Mouse (Mus musculus): ENCODE data around the gene Slc45a1.
"Not testable (repeated sequence)": the region's sequence is repeated elsewhere in the genome, so short reads cannot be mapped to it uniquely, and the experiment has no call there.

Gene Slc45a1

GRCm38 (mm10) chr4:150605804-150606203 is 46.2 kb downstream of the Slc45a1 start:
- in situ Hi-C loops (cut with MboI, MseI): no loop called here

- in situ Hi-C loops (cut with MboI, MseI): no loop called here
These were observed 48.5 kb downstream of the Slc45a1 start for GRCm38 (mm10) chr4:150603366-150604061.

- in situ Hi-C loops (cut with MboI, MseI): no loop called here
These were observed 50.5 kb downstream of the Slc45a1 start for GRCm38 (mm10) chr4:150601489-150601888.

- in situ Hi-C loops (cut with MboI, MseI): not testable (repeated sequence)
These were observed 51.5 kb downstream of the Slc45a1 start for GRCm38 (mm10) chr4:150600503-150600902.

- in situ Hi-C loops (cut with MboI, MseI): no loop called here
These were observed 52.6 kb downstream of the Slc45a1 start for GRCm38 (mm10) chr4:150599119-150599992.

GRCm38 (mm10) chr4:150598686-150599085 is 53.3 kb downstream of the Slc45a1 start:
- in situ Hi-C loops (cut with MboI, MseI): no loop called here

- in situ Hi-C loops (cut with MboI, MseI): no loop called here
These were observed 56.0 kb downstream of the Slc45a1 start for GRCm38 (mm10) chr4:150595991-150596390.

- in situ Hi-C loops (cut with MboI, MseI): no loop called here
These were observed 56.9 kb downstream of the Slc45a1 start for GRCm38 (mm10) chr4:150595071-150595470.

- in situ Hi-C loops (cut with MboI, MseI): no loop called here
These were observed 57.6 kb downstream of the Slc45a1 start for GRCm38 (mm10) chr4:150594298-150594829.

- in situ Hi-C loops (cut with MboI, MseI): no loop called here
These were observed 58.3 kb downstream of the Slc45a1 start for GRCm38 (mm10) chr4:150593473-150594217.

- in situ Hi-C loops (cut with MboI, MseI): no loop called here
These were observed 59.9 kb downstream of the Slc45a1 start for GRCm38 (mm10) chr4:150592087-150592486.

- in situ Hi-C loops (cut with MboI, MseI): no loop called here
These were observed 60.4 kb downstream of the Slc45a1 start for GRCm38 (mm10) chr4:150591602-150592001.

- in situ Hi-C loops (cut with MboI, MseI): no loop called here
These were observed 61.2 kb downstream of the Slc45a1 start for GRCm38 (mm10) chr4:150590621-150591282.

GRCm38 (mm10) chr4:150588300-150588621 is 63.7 kb downstream of the Slc45a1 start:
- in situ Hi-C loops (cut with MboI, MseI): no loop called here

- in situ Hi-C loops (cut with MboI, MseI): no loop called here
These were observed 64.2 kb downstream of the Slc45a1 start for GRCm38 (mm10) chr4:150587597-150588299.

- in situ Hi-C loops (cut with MboI, MseI): no loop called here
These were observed 65.7 kb downstream of the Slc45a1 start for GRCm38 (mm10) chr4:150586275-150586674.

- in situ Hi-C loops (cut with MboI, MseI): no loop called here
These were observed 66.2 kb downstream of the Slc45a1 start for GRCm38 (mm10) chr4:150585800-150586199.

- in situ Hi-C loops (cut with MboI, MseI): no loop called here
These were observed 68.2 kb downstream of the Slc45a1 start for GRCm38 (mm10) chr4:150583777-150584135.

GRCm38 (mm10) chr4:150582966-150583776 is 68.8 kb downstream of the Slc45a1 start:
- in situ Hi-C loops (cut with MboI, MseI): no loop called here
